Mouse (Mus musculus): ENCODE results near the gene Clic6. TPM values are rescaled to one million over a fixed set of nuclear protein-coding genes. Genes with fewer than 3 reads are reported as not detected.
A peak's percentile ranks its signal among the peaks of the same experiment; 100 is the strongest.

The Clic6 gene
- polyA plus RNA-seq, 1 experiment from 2014 or later = 16.4 TPM

DNA sequence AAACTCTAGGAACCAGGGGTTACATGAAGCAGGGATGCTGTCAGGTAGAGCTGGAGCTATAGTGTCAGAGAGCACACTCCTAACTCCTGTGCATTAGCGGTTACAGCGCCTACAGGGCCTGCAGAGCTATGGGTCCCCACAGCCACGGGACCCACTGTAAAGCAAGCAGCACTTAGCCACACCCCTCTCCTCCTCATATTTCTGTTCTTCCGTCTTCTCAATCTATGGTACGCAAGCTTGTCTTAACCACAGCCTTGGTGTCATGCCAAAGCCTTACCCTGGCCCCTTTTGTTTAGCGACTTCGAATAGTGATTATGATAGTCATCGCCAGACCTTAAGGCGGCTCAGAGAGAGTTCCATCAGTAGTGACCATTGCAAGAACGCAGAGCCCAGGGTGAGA lies 96.2 kb downstream of the Clic6 start:
- H3K27ac ChIP-seq (ENCODE audit: low read length) = no peak overlapping the region
- 43% methylated on average over 10 of the region's 10 CpGs for WGBS
- H3K9ac ChIP-seq (ENCODE audit: low read length) = no peak overlapping the region
- H3K36me3 ChIP-seq (ENCODE audit: control insufficient read depth, insufficient read depth, low read length) = no peaks in the 10 kb centered on the region
- ATAC-seq (ENCODE audit: low read depth) = peak; percentile 68
- no peaks in the 10 kb centered on the region for H3K9me3 ChIP-seq (ENCODE audit: control insufficient read depth, low read length)
- H3K4me2 ChIP-seq (ENCODE audit: low read depth, low read length) = 0 out of 2 replicates have a peak overlapping the region, but pooled peaks have one; percentile 18
- no peaks in the 10 kb centered on the region for H3K27me3 ChIP-seq (ENCODE audit: control insufficient read depth, insufficient read depth, low read depth, low read length)
- H3K4me1 ChIP-seq (replicated peaks; ENCODE audit: control insufficient read depth, insufficient read depth, low read length) = peaks cover 10% of the 10 kb centered on the region; the same call in 1 of the 2 replicates
- H3K4me3 ChIP-seq (ENCODE audit: low read length) = no peak overlapping the region

DNA sequence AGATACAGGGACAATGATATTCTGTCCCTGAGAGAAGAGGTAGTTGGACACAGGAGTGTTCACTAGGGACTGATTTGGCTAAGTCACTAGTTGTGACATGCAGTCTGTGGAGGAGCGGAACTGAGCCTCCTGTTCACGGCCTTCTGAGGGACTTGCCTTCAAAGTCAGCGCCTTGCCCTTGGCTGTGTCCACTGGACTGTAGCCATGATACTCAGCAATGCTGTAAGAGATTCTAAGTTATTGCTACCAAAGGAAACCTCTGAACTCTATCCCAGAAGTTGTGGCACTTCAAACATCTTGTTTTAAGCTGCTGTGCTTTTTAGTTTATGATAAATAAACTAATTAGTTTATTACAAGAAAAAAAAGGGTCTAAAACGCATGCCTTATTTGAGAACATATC lies 102.3 kb downstream of the Clic6 start:
- no peak overlapping the region for H3K4me2 ChIP-seq (ENCODE audit: low read depth, low read length)
- no peaks in the 10 kb centered on the region for H3K9me3 ChIP-seq (ENCODE audit: control insufficient read depth, low read length)
- 70% methylated on average over 4 of the region's 4 CpGs for WGBS
- H3K27me3 ChIP-seq (ENCODE audit: control insufficient read depth, insufficient read depth, low read depth, low read length) = no peaks in the 10 kb centered on the region
- peaks cover 2% of the 10 kb centered on the region; the same call in 1 of the 2 replicates for H3K4me1 ChIP-seq (replicated peaks; ENCODE audit: control insufficient read depth, insufficient read depth, low read length)
- no peak overlapping the region for H3K4me3 ChIP-seq (ENCODE audit: low read length)
- no peak for ATAC-seq (ENCODE audit: low read depth)
- no peaks in the 10 kb centered on the region for H3K36me3 ChIP-seq (ENCODE audit: control insufficient read depth, insufficient read depth, low read length)
- no peak overlapping the region for H3K9ac ChIP-seq (ENCODE audit: low read length)
- no peak overlapping the region for H3K27ac ChIP-seq (ENCODE audit: low read length)

Other genes starting within 250 kb of the Clic6 start
- 1.3 and 1.4 TPM in 2 replicates for gene Kcne2, start 193.3 kb upstream of the Clic6 start, polyA plus RNA-seq (2015; fragmentation: Nextera tagmentation; extraction: Ambion mirVana)
- gene Smim11, start 184.4 kb upstream of the Clic6 start, polyA plus RNA-seq (2015; fragmentation: Nextera tagmentation; extraction: Ambion mirVana) = 132 and 142 TPM in 2 replicates
- gene Fam243, start 164.3 kb upstream of the Clic6 start, polyA plus RNA-seq (2015; fragmentation: Nextera tagmentation; extraction: Ambion mirVana) = not detected in 2 replicates
- 0.63 and 1.0 TPM in 2 replicates for gene Kcne1, start 126.3 kb upstream of the Clic6 start, polyA plus RNA-seq (2015; fragmentation: Nextera tagmentation; extraction: Ambion mirVana)
- 57.7 and 61.2 TPM in 2 replicates for gene Rcan1, start 14.9 kb upstream of the Clic6 start, polyA plus RNA-seq (2015; fragmentation: Nextera tagmentation; extraction: Ambion mirVana)

Measured in lung, embryonic 16.5 days (tissue).